Mouse (Mus musculus): ENCODE data around the gene Olfr872. TPM values are rescaled to one million over a fixed set of nuclear protein-coding genes. Genes with fewer than 3 reads are reported as not detected.

Gene Olfr872
- not detected in 2 replicates for polyA plus RNA-seq (2012; rRNA removed)

GRCm38 (mm10) chr9:20236819-20237218, at the start of gene Olfr872:
Gene Olfr872, plus strand, starts transcription at chr9:20237119.

GRCm38 (mm10) chr9:20211907-20212306, 25.0 kb upstream of the Olfr872 start, which contains the start of gene Olfr871:
Gene Olfr871, plus strand, starts transcription at chr9:20212207.

GRCm38 (mm10) chr9:20282051-20282450, 45.1 kb downstream of the Olfr872 start, which contains the start of gene Olfr39:
Gene Olfr39, plus strand, starts transcription at chr9:20282351.

GRCm38 (mm10) chr9:20298232-20298631, 61.3 kb downstream of the Olfr872 start, which contains the start of gene Olfr873:
Gene Olfr873, plus strand, starts transcription at chr9:20298532.

Other genes starting within 250 kb of the Olfr872 start
- gene Olfr866, start 209.1 kb upstream of the Olfr872 start, polyA plus RNA-seq (2012; rRNA removed) = not detected in 2 replicates
- not detected in 2 replicates for gene Olfr867, start 179.6 kb upstream of the Olfr872 start, polyA plus RNA-seq (2012; rRNA removed)
- not detected in 2 replicates for gene Olfr868, start 138.5 kb upstream of the Olfr872 start, polyA plus RNA-seq (2012; rRNA removed)
- not detected in 2 replicates for gene Olfr869, start 108.1 kb upstream of the Olfr872 start, polyA plus RNA-seq (2012; rRNA removed)
- not detected in 2 replicates for gene Olfr870, start 63.1 kb upstream of the Olfr872 start, polyA plus RNA-seq (2012; rRNA removed)
- not detected in 2 replicates for gene Olfr871, start 24.9 kb upstream of the Olfr872 start, polyA plus RNA-seq (2012; rRNA removed)
- gene Olfr39, start 45.2 kb downstream of the Olfr872 start, polyA plus RNA-seq (2012; rRNA removed) = not detected in 2 replicates
- gene Olfr873, start 61.4 kb downstream of the Olfr872 start, polyA plus RNA-seq (2012; rRNA removed) = not detected in 2 replicates
- not detected in 2 replicates for gene Olfr18, start 99.0 kb downstream of the Olfr872 start, polyA plus RNA-seq (2012; rRNA removed)
- gene Zfp560, start 148.1 kb downstream of the Olfr872 start, polyA plus RNA-seq (2012; rRNA removed) = 1.2 and 1.7 TPM in 2 replicates
- gene Zfp26, start 223.0 kb downstream of the Olfr872 start, polyA plus RNA-seq (2012; rRNA removed) = 1.5 and 1.9 TPM in 2 replicates